Mouse (Mus musculus): Measurements from ENCODE around the gene Htr1f.
"Not testable (repeated sequence)": the region's sequence is repeated elsewhere in the genome, so short reads cannot be mapped to it uniquely, and the experiment has no call there.

The Htr1f gene

DNA sequence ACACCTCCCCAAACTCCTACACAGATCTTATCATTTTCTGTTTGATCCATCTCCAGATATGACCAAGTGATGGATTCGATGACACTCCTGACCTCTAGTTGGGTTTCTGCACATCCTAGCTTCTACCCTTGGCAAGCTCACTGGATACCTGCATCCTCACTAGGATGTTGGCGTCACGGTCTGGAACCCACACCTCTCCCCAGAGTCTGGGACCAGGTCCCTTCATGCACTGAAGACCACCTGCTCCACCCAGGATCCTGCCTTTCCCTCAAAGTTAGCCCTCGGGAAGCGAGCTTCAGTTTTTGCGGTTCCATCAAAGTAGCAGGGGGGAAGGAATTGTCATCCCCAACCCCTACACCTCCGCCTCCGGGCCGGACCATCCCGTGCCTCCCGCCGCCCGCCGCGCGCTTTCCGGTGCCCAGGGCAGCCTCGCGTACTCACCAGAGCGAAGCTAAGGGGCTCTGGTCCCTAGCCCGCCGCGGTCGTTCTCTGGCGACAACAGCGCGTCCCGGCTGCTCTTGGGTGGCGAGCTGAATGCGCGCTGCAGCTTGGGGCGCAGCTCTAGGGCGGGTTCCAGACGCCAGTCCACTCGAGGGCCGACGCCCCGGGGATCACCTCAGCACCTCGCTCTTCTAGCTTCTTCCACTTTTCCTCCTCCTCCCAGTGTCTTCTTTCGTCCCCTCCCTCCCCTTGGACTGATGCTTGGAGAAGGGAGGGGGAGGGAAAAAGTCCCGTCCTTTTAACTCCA lies at the start of gene Htr1f:
TSS of gene Htr1f (minus strand) at position 671 of the 748 bp plus-strand sequence.
- no peak for DNase-seq (ENCODE audit: low read depth)

DNA sequence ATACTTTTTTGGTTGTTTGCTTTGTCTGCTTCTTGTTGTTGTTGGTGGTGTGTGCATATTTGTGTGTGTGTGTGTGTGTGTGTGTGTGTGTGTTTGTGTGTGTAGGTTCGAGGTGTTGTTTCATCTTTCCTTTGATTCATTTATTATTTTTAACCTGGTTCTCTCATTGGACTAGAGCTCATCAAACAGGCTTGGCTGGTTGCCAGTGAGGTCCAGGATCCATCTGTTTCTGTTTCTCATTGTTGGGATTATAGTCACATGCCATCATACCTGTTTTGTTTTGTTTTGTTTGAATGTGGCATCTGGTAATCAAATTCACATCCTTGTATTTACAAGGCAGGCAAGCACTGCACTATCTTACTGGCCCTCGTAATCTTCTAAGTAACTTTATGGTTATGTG lies 34.1 kb upstream of the Htr1f start:
- DNase-seq (ENCODE audit: low read depth) = no peak

DNA sequence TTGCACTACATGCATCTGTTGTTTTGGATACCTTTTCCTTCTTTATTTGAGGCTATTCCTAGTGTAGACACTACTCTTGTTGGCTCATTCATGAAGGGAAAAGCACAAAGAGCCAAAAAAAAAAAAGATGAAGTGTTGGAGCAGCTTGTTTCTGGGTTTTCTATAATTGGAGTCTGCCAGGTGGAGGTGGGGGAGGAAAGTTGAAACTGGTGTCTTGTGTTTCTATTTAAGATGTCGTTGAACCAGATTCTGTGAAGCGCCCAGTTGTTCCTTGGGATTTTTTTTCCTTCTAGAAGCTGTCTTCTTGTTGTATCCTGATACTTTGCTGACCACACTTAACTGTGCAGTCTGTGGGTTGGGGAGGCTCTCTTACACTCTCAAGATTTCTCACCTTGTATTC lies 23.7 kb upstream of the Htr1f start:
- DNase-seq (ENCODE audit: low read depth) = no peak

DNA sequence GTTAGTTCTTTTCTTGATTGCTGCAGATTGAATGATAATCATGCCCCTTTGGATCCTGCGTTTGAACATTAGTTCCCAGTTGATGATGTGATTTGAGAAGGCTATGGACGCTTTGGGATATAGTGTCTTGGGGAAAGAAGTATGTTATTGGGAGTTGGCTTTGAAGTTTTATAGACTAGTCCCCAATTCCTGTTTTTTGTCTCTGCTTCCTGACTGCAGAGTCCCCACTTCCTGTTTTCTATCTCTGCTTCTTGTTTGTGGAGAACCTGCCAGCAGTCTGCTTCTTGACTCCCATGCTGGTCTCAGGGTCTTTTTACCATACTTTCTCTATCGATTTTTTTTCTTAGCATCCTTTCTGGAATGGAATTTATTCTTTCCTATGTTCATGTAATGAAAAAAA lies 22.2 kb upstream of the Htr1f start:
- no peak for DNase-seq (ENCODE audit: low read depth)

DNA sequence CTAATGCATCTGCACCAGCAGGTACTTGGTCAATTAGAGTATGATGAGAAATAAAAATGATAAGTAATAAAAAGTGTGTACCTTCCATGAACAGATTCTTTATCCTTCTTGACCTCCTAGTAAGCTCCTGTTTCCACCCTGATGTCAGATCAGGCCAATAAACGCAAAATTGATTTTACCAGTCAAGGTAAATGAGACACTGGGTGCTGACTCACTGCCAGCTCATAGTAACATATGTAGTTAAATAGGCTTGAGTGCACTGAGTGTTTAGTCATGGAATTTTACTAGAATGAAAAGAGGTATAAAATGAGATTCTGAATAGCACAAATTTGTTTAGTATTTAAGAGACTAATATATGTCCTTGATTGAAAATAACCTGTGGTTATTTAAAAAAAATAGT lies 6.6 kb upstream of the Htr1f start:
- no peak for DNase-seq (ENCODE audit: low read depth)

DNA sequence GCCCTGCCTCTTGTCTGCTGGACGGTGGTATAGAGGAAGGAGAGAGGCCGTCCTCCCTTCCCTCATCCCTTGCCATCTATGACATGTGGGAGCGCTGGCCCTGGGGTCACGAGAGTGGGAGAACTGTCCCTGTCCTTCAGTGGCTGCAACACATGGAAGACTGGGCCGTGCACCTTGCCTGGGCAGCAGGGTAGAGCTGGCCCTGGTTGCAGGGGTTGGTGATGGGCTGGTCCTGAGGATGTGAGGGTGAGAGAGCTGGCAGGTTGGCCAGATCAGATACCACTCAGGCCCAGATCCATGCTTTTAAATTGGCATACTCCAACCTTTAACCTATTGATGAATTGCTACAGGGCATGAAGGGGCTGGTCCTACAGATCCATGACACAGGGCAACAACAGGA lies 12.1 kb downstream of the Htr1f start:
- no peak for DNase-seq (ENCODE audit: low read depth)

- DNase-seq (ENCODE audit: low read depth) = no peak
Observed at GRCm38 (mm10) chr16:65083475-65083874, 22.2 kb downstream of the Htr1f start.

DNA sequence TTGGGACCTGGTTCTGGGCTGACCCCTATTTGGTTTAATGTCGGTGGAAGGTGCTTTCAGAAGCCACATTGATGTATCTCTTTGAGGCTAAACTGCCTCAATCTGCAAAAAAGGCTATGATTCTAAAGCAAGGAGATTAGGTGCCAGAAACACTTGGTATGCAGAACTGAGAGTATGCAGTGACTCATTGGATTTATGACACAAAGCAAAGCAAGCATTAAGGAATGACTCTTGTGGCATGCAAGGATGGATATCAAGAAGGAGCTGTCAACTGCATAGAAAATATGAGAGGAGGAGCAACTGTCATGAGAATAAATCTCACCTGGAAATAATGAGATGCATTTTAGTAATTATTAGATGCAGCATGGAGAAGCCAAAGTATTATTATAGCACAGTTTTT lies 35.8 kb downstream of the Htr1f start:
- DNase-seq (ENCODE audit: low read depth) = no peak

DNA sequence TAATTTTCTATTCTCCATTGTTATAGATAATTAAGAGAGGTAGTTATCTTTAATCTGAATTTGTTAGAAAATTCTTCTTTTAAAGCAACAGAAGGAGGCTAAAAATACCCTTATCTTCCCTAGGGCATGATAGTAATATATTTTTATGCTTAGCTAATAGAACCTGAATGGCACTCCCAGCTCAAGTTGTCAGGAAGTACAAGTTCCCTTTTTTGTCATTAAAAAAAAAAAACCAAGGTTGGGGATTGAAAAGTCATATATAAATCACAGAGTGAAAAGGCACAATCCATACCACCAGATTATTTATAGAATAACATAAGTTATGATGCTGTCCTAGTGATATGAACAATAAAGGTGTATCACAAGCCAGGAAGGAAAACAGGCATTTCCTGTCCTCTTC lies 39.4 kb downstream of the Htr1f start:
- no peak for DNase-seq (ENCODE audit: low read depth)

- DNase-seq (ENCODE audit: low read depth) = not testable (repeated sequence)
Observed at GRCm38 (mm10) chr16:65037660-65038425, 67.8 kb downstream of the Htr1f start.

- DNase-seq (ENCODE audit: low read depth) = no peak
Observed at GRCm38 (mm10) chr16:65029675-65030074, 76.0 kb downstream of the Htr1f start.

GRCm38 (mm10) chr16:65022364-65022763 lies 83.3 kb downstream of the Htr1f start:
- DNase-seq (ENCODE audit: low read depth) = no peak

- no peak for DNase-seq (ENCODE audit: low read depth)
Observed at GRCm38 (mm10) chr16:65018710-65019109, 86.9 kb downstream of the Htr1f start.

DNA sequence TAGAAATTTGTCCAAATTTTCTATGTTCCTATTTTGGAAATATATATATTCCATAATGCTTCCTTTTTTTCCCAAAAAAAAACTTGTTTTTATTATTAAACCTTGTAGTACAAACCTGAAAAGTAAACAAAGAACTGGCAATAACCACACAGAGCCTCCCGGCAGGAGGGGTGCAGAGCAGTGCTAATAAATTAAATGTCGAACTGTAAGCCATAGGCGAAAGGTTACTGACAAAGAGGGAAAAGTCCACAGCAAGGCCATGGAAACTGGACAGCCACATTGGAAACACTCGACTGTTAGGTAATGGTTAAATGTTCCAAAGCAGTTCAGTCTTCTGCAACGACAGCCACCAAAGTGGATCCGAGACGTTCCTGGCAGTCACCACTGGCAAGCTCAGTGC lies 87.5 kb downstream of the Htr1f start:
- no peak for DNase-seq (ENCODE audit: low read depth)

DNA sequence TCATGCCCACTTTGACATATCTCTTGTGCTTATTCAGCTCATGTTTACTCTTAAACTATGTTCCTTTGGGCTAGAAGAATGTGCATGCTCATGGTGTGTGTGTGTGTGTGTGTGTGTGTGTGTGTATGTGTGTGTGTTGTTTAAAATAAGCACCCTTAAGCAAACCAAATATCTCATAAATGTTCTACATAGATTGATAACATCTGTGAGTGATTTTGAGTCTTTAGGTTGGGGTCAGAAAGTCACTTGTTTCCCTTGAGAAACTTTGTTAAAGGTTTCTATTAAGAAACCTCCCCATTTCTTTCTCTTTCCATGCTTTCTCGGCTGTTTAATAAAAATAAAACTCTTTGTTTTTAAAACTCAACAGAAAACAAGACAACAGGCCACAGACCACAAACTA lies 88.1 kb downstream of the Htr1f start:
- DNase-seq (ENCODE audit: low read depth) = no peak

- DNase-seq (ENCODE audit: low read depth) = no peak
Observed at GRCm38 (mm10) chr16:65015241-65015640, 90.4 kb downstream of the Htr1f start.

DNA sequence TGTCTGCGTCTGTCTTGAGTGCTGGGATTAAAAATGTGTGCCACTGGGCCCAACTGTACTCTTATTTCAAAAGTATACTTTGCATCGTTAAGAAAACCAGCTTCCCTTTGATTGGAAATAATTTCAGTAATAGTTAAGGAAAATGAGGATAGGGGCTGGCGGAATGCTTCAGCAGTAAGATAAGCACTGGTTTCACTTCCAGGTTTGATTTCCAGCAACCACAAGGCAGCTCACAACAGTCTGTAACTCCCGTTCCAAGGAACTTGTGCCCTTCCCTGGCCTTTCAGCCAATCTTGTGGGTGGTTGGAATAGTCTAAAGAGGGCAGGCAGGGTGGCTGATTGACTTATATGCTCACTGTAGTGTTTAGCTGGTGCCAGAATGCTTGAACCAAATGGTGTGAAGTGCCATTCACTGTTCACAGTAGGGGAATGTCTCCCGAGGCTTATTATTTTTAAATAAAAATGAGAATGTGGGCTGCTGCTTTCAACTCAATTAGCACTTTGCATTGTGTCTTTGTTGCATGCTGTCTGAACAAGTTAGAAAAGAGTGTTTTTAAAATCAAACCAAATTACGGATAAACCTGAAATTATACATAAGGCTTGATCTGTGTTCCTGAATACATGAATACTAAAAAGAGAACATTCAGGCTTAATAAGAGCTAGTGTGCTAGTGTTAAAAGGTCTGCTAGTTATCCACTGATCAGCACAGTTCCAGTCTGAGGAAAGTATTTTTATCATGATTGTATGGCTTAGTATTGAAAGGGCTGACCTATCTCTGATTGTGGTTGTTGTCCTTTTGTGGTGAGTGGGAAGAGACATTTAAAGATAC lies 103.4 kb downstream of the Htr1f start:
- DNase-seq (ENCODE audit: low read depth) = no peak

GRCm38 (mm10) chr16:64989279-64989800 lies 116.3 kb downstream of the Htr1f start:
- DNase-seq (ENCODE audit: low read depth) = no peak

GRCm38 (mm10) chr16:64987564-64987963 lies 118.1 kb downstream of the Htr1f start:
- DNase-seq (ENCODE audit: low read depth) = no peak

- no peak for DNase-seq (ENCODE audit: low read depth)
Observed at GRCm38 (mm10) chr16:64987049-64987448, 118.6 kb downstream of the Htr1f start.

DNA sequence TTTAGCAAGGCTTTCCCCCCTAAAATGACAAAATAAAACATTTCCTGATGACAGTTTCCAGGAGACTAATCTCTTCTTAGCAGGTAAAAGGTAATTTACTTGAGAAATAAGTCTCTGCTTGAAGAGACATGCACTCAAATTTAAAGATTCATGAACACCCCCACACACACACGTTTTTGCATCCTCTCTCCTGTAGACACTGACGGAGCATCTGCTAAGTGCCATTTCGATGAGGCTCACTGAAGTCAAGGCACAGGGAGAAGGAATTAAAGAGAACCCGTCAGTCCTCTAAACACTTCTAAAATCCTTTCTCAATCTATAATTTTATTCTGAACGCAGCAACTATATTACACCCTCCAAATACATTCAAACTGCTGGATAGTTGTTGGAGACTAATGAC lies 131.0 kb downstream of the Htr1f start:
- no peak for DNase-seq (ENCODE audit: low read depth)

DNA sequence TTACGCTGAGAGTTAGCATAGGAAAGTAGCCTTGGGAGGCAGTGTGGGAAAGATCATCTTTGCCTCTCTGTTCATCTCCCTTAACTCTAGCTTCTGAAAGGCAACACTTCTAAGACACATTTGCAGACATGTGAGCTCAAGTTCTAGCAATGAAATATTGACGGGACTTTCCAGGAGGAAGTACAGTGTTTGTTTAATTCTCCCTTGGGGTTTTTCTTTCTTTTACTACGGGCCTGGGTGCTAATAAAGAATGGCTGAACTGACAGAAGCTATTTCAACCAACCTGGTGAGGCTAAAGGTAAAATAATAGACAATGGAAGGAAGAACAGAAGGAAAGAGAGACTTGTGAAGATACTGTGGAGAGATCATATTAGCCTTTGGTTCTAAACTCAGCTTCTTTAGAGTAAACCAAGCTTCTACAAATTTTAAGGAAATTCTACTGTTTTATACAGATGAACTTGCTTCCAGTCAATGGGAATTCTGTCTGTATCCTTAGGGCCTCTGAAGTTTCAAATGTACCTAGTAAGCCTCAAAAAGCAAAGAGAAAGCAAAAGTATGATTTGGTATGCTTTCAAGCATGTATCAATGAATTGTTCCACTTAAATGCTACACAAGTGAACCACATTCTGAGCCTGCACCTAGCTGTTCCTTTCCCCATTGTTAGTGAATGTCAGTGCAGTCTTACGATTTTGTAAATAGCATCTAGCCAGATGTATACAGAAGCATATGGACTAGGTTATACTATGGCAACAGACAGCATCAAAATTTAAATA lies 131.9 kb downstream of the Htr1f start:
- DNase-seq (ENCODE audit: low read depth) = no peak
